Mouse (Mus musculus): ENCODE measurements around the gene Fitm1.

Fitm1 gene

GRCm38 (mm10) chr14:55598521-55599390, 23.3 kb downstream of the Fitm1 start:
- no peak for DNase-seq (ENCODE audit: low spot score)

- no peak for DNase-seq (ENCODE audit: low spot score)
Measured at GRCm38 (mm10) chr14:55603271-55603632, 27.8 kb downstream of the Fitm1 start, which contains the start of gene Irf9. Gene Irf9 (plus strand): TSS chr14:55603571.

DNA sequence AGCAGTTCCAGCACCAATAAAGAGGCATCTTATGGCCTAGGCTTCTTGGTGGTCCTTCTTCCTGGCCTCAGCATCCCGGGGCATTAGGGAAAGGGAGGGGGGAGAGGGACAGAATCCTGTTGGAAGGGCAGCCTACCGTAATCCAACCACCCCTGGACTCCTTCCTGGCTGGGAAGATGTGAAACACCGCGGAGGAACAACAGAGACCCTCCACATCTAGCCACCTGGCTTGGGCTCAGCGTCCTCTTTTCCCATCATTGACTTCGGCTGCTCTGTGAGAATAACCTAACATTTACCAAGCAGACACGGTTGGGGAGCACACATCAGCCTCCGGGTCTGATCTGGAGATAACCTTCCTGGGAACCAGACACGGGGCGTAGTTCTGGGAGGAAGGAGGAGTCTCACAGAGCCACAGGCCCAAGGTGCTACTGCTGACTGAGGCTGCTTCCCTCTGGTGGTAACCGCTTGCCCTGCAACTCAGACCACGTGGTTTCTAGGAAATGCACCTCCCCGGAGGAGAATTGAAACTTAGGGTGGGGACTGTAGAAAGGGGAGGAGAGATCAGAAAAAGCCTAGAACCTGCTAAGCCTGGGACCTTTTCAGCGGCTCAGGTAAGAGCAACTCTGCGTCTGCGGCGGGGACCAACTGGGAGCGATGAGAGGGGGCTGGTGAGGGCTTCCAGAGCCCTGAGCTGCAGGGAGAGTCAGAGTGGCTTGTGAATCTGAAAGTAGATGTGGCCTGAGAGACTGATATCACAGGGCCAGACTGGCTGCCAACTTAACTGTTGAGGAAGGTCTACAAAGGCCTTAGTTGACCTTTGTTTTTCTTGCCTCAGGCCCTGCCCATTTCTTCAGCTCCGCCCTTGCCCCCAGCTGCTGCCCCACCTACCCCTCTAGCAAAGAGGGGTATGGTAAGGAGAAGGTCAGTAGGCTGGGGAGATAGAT, 28.5 kb downstream of the Fitm1 start:
- DNase-seq (ENCODE audit: low spot score), result peak; percentile 89

- no peak for DNase-seq (ENCODE audit: low spot score)
Measured at GRCm38 (mm10) chr14:55604823-55605222, 29.4 kb downstream of the Fitm1 start.

GRCm38 (mm10) chr14:55605743-55606459, 30.5 kb downstream of the Fitm1 start:
- no peak for DNase-seq (ENCODE audit: low spot score)

GRCm38 (mm10) chr14:55608339-55608738, 32.9 kb downstream of the Fitm1 start:
- DNase-seq (ENCODE audit: low spot score), result no peak

GRCm38 (mm10) chr14:55613346-55613745, 37.9 kb downstream of the Fitm1 start:
- DNase-seq (ENCODE audit: low spot score), result no peak

DNA sequence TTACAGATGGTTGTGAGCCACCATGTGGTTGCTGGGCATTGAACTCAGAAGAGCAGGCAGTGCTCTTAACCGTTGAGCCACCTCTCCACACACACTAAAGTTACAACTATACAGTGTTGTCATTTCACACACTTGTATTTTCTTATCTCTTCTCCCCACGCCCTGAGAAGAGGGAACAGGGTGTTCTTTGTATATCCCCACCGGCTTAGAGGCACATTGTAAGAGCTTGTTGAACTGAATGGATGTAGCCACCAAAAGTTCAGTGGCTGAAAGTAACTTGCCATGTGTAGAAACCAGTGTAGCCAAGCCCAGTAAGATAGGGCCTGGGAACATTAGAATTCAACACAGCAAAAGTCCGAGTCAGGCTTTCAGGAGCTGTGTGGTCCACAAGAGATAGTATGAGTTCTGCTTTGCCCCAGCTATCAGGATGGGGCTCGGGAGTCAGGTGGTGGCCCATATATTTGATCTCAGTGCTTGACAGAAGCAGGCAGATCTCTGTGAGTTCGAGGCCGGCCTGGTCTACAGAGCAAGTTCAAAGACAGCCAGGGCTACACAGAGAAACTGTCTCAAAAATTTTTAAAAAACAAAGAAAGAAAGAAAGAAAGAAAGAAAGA, 39.3 kb downstream of the Fitm1 start:
- DNase-seq (ENCODE audit: low spot score), result no peak

- DNase-seq (ENCODE audit: low spot score), result no peak
Measured at GRCm38 (mm10) chr14:55615876-55616275, 40.5 kb downstream of the Fitm1 start.

- DNase-seq (ENCODE audit: low spot score), result no peak
Measured at GRCm38 (mm10) chr14:55616844-55617243, 41.4 kb downstream of the Fitm1 start.

GRCm38 (mm10) chr14:55617822-55618221, 42.4 kb downstream of the Fitm1 start, which contains the start of gene Rec8:
Gene Rec8 (plus strand): TSS chr14:55618037.
- DNase-seq (ENCODE audit: low spot score), result peak; percentile 78

GRCm38 (mm10) chr14:55618486-55619195, 43.2 kb downstream of the Fitm1 start:
- DNase-seq (ENCODE audit: low spot score), result no peak

Measured in embryo, embryonic 10.5 days (tissue).